Mouse (Mus musculus) megakaryocyte, embryonic 14.5 days (primary cell): ENCODE measurements around the gene Car10.

ENCODE experiments used
- FLI1 ChIP-seq: IDR thresholded peaks from 2 replicates; pipeline ENCODE4 v1.6.1; 2012; ENCODE audit warnings: low read length, inconsistent platforms, mixed read lengths
- GATA1 ChIP-seq: IDR thresholded peaks from 3 replicates; pipeline ENCODE4 v1.6.1; 2012; ENCODE audit warnings: mixed read lengths, low read length, inconsistent platforms, borderline replicate concordance

DNA sequence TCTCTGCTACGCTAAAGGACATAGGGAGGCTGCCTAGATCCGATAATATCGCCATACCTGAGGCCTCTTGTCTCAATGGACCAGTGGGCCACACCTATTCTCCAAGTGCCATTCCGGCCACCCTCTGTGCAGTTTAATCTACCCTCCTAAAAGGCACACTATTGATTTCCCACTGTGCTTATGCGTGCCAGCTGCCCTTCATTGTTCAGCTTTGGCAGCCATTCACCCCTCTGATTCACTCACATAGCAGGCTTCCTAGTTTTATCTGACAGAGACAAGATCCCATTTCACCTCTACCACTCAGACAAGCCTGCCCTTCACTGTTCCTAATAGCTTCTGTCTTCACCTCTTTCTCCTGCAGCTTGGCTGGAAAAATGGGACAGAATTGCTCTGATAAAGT, 543.1 kb downstream of the Car10 start:
- no peak for TF ChIP-seq GATA1
- TF ChIP-seq FLI1: no peak
